Mouse (Mus musculus) CD4-positive, CD25-positive, alpha-beta regulatory T cell, adult 4 months (primary cell): Measurements from ENCODE around the gene Slc6a18. TPM values are rescaled to one million over a fixed set of nuclear protein-coding genes. Genes with fewer than 3 reads are reported as not detected.

ENCODE experiments used
- polyA plus RNA-seq, 2 experiments: library from polyadenylated mRNA; unstranded; fragments of 100-300 nt; shearing (Covaris generic); gene quantifications; one replicate each; pipeline ENCODE4 v1.2.1; 2017

Slc6a18 gene
- polyA plus RNA-seq, 2 experiments from 2014 or later, result not detected

Other genes with a start within 250 kb of the Slc6a18 start
- 10 to 100 TPM; 29.0 to 34.0 TPM for gene Lpcat1, start 210.8 kb downstream of the Slc6a18 start, polyA plus RNA-seq
- gene Slc6a3, start 141.3 kb downstream of the Slc6a18 start, polyA plus RNA-seq, result not detected
- 10 to 100 TPM; 19.1 to 44.9 TPM for gene Clptm1l, start 74.0 kb downstream of the Slc6a18 start, polyA plus RNA-seq
- gene Tert, start 51.1 kb downstream of the Slc6a18 start, polyA plus RNA-seq, result 1 to 10 TPM; 2.8 to 3.6 TPM
- gene Slc6a19, start 26.8 kb upstream of the Slc6a18 start, polyA plus RNA-seq, result not detected
- gene Slc12a7, start 55.1 kb upstream of the Slc6a18 start, polyA plus RNA-seq, result 10 to 100 TPM; 37.2 to 50.1 TPM
- under 1 TPM; 0.14 to 0.38 TPM for gene Nkd2, start 169.6 kb upstream of the Slc6a18 start, polyA plus RNA-seq